Mouse (Mus musculus) hindbrain, embryonic 11.5 days (tissue): Measurements from ENCODE around the gene Tmem255a. TPM values are rescaled to one million over a fixed set of nuclear protein-coding genes. Genes with fewer than 3 reads are reported as not detected.

Experiments used
- ATAC-seq: fragments of 200-750 bp; cut with Nextera tagmentation; 2 replicates; pipeline ENCODE4 v1.8.0; 2017; ENCODE audit warnings: mild to moderate bottlenecking, moderate TSS enrichment, moderate library complexity; ENCODE audit not compliant: low FRiP score
- DNase-seq: peaks from one replicate; pipeline ENCODE4 v3.0.0-alpha.2; 2015; ENCODE audit warnings: low spot score
- H3K27ac ChIP-seq: fragments of 300-500 bp; sonication (generic); 2 replicates; pipeline ENCODE4 v1.5.1; 2014; ENCODE audit warnings: mild to moderate bottlenecking, low read depth, low read length
- H3K27me3 ChIP-seq: fragments of 300-500 bp; sonication (generic); 2 replicates; pipeline ENCODE4 v1.6.1; 2014; ENCODE audit warnings: mild to moderate bottlenecking, low read length, moderate library complexity, mixed read lengths; ENCODE audit not compliant: control insufficient read depth, insufficient read depth
- H3K36me3 ChIP-seq: fragments of 300-500 bp; sonication (generic); 2 replicates; pipeline ENCODE4 v1.6.1; 2014; ENCODE audit warnings: mild to moderate bottlenecking, low read length, moderate library complexity, mixed read lengths; ENCODE audit not compliant: control insufficient read depth, insufficient read depth
- H3K4me1 ChIP-seq: fragments of 300-500 bp; sonication (generic); replicated peaks from 2 replicates; pipeline ENCODE4 v1.6.1; 2014; ENCODE audit warnings: low read length, mixed read lengths; ENCODE audit not compliant: control insufficient read depth, insufficient read depth
- H3K4me2 ChIP-seq: fragments of 300-500 bp; sonication (generic); replicated peaks from 2 replicates; pipeline ENCODE4 v1.6.1; 2014; ENCODE audit warnings: mild to moderate bottlenecking, low read depth, low read length
- H3K4me3 ChIP-seq: fragments of 300-500 bp; sonication (generic); 2 replicates; pipeline ENCODE4 v1.5.1; 2014; ENCODE audit warnings: low read depth, low read length
- H3K9ac ChIP-seq: fragments of 300-500 bp; sonication (generic); 2 replicates; pipeline ENCODE4 v1.6.1; 2014; ENCODE audit warnings: low read depth, low read length
- H3K9me3 ChIP-seq: fragments of 300-500 bp; sonication (generic); 2 replicates; pipeline ENCODE4 v1.6.1; 2016; ENCODE audit warnings: low read length; ENCODE audit not compliant: control insufficient read depth
- WGBS: fragments of 180-500 bp; shearing (Covaris S2); extraction: QIAGEN DNeasy Blood & Tissue Kit; methylation state at CpG from one replicate; pipeline ENCODE4 v1.1.7; 2014; 5-methylcytosine and 5-hydroxymethylcytosine counted together
- polyA plus RNA-seq: library from polyadenylated mRNA; unstranded; fragments of >200 nt; fragmentation: Nextera tagmentation; extraction: Ambion mirVana; gene quantifications from 2 replicates; pipeline ENCODE4 v1.2.1, GENCODE M21; 2014

The Tmem255a gene
- polyA plus RNA-seq, 1 experiment from 2014 or later: 19.7 TPM

- H3K4me1 ChIP-seq: no peaks in the 10 kb centered on the region
- H3K36me3 ChIP-seq: no peaks in the 10 kb centered on the region
- no peak overlapping the region for H3K4me2 ChIP-seq
- WGBS: 67% methylated on average over 2 of the region's 2 CpGs
- DNase-seq: no peak
- ATAC-seq: no peak
- no peaks in the 10 kb centered on the region for H3K27me3 ChIP-seq
- H3K27ac ChIP-seq: no peak overlapping the region
- no peak overlapping the region for H3K9ac ChIP-seq
- H3K9me3 ChIP-seq: no peaks in the 10 kb centered on the region
- no peak overlapping the region for H3K4me3 ChIP-seq
These were observed 29.5 kb downstream of the Tmem255a start for GRCm38 (mm10) chrX:38222757-38223156.

- no peak overlapping the region for H3K9ac ChIP-seq
- no peak overlapping the region for H3K27ac ChIP-seq
- DNase-seq (no peak), ATAC-seq (no peak)
- no peaks in the 10 kb centered on the region for H3K4me1 ChIP-seq
- no peaks in the 10 kb centered on the region for H3K9me3 ChIP-seq
- H3K27me3 ChIP-seq: no peaks in the 10 kb centered on the region
- WGBS: 85% methylated on average over 2 of the region's 2 CpGs
- no peaks in the 10 kb centered on the region for H3K36me3 ChIP-seq
- H3K4me3 ChIP-seq: no peak overlapping the region
- no peak overlapping the region for H3K4me2 ChIP-seq
These were observed 34.6 kb downstream of the Tmem255a start for GRCm38 (mm10) chrX:38217676-38217991.

- DNase-seq: no peak
- Histone ChIP-seq H3K27me3 (no peaks in the 10 kb centered on the region), H3K4me3 (no peak overlapping the region)
These were observed 35.1 kb downstream of the Tmem255a start for GRCm38 (mm10) chrX:38216986-38217675.

GRCm38 (mm10) chrX:38207392-38207791, 44.8 kb downstream of the Tmem255a start:
- no peaks in the 10 kb centered on the region for H3K9me3 ChIP-seq
- WGBS: 60% methylated on average over 1 of the region's 1 CpGs
- no peak overlapping the region for H3K4me3 ChIP-seq
- no peak overlapping the region for H3K9ac ChIP-seq
- H3K4me2 ChIP-seq: no peak overlapping the region
- DNase-seq (no peak), ATAC-seq (no peak)
- no peaks in the 10 kb centered on the region for H3K27me3 ChIP-seq
- H3K36me3 ChIP-seq: no peaks in the 10 kb centered on the region
- no peaks in the 10 kb centered on the region for H3K4me1 ChIP-seq
- no peak overlapping the region for H3K27ac ChIP-seq

More at GRCm38 (mm10) chrX:38216986-38217675, 35.1 kb downstream of the Tmem255a start:
- Histone ChIP-seq H3K9me3 (no peaks in the 10 kb centered on the region), H3K4me1 (no peaks in the 10 kb centered on the region), H3K36me3 (no peaks in the 10 kb centered on the region), H3K9ac (no peak overlapping the region), H3K27ac (no peak overlapping the region), H3K4me2 (no peak overlapping the region)
- no peak for ATAC-seq
- 83% methylated on average over 9 of the region's 9 CpGs for WGBS

- Histone ChIP-seq H3K9me3 (no peaks in the 10 kb centered on the region), H3K36me3 (no peaks in the 10 kb centered on the region), H3K4me2 (no peak overlapping the region), H3K27me3 (no peaks in the 10 kb centered on the region), H3K4me3 (no peak overlapping the region), H3K27ac (no peak overlapping the region), H3K9ac (no peak overlapping the region), H3K4me1 (no peaks in the 10 kb centered on the region)
- WGBS: 59% methylated on average over 2 of the region's 2 CpGs
- DNase-seq: no peak
- ATAC-seq: no peak
These were observed 50.4 kb downstream of the Tmem255a start for GRCm38 (mm10) chrX:38201816-38202215.

- peak overlapping the region; percentile 62 for H3K4me3 ChIP-seq
- ATAC-seq (no peak), DNase-seq (peak; percentile 14)
- no peaks in the 10 kb centered on the region for H3K27me3 ChIP-seq
- WGBS: 40% methylated on average over 3 of the region's 3 CpGs
- H3K9ac ChIP-seq: peak overlapping the region; percentile 81
- peak overlapping the region; percentile 71; the same call in 1 of the 2 replicates for H3K27ac ChIP-seq
- H3K9me3 ChIP-seq: no peaks in the 10 kb centered on the region
- H3K4me2 ChIP-seq: peak overlapping the region; percentile 43
- H3K36me3 ChIP-seq: no peaks in the 10 kb centered on the region
- no peaks in the 10 kb centered on the region for H3K4me1 ChIP-seq
These were observed 61.8 kb downstream of the Tmem255a start for GRCm38 (mm10) chrX:38190458-38190764.

GRCm38 (mm10) chrX:38189552-38190457, 62.4 kb downstream of the Tmem255a start, which contains the start of gene Zbtb33:
Zbtb33 (plus strand) TSS chrX:38189793.
- DNase-seq (peak; percentile 90), ATAC-seq (peak; percentile 95)
- WGBS: 15% methylated on average over 62 of the region's 72 CpGs
- no peaks in the 10 kb centered on the region for H3K36me3 ChIP-seq
- peak within 1 kb of the TSS; percentile 71 for H3K27ac ChIP-seq
- H3K27me3 ChIP-seq: no peaks in the 10 kb centered on the region
- peak within 1 kb of the TSS; percentile 43 for H3K4me2 ChIP-seq
- no peaks in the 10 kb centered on the region for H3K9me3 ChIP-seq
- peak within 1 kb of the TSS; percentile 62 for H3K4me3 ChIP-seq
- H3K4me1 ChIP-seq: no peaks in the 10 kb centered on the region
- H3K9ac ChIP-seq: peak within 1 kb of the TSS; percentile 81

- DNase-seq (no peak), ATAC-seq (no peak)
- H3K27ac ChIP-seq: no peak overlapping the region
- WGBS: 25% methylated on average over 2 of the region's 2 CpGs
- no peaks in the 10 kb centered on the region for H3K4me1 ChIP-seq
- H3K36me3 ChIP-seq: no peaks in the 10 kb centered on the region
- H3K4me3 ChIP-seq: no peak overlapping the region
- no peak overlapping the region for H3K4me2 ChIP-seq
- no peaks in the 10 kb centered on the region for H3K9me3 ChIP-seq
- no peak overlapping the region for H3K9ac ChIP-seq
- H3K27me3 ChIP-seq: no peaks in the 10 kb centered on the region
These were observed 66.7 kb downstream of the Tmem255a start for GRCm38 (mm10) chrX:38185520-38185919.
